Mouse (Mus musculus) neutrophil, adult 5-6 weeks (primary cell): Measurements from ENCODE around the gene Dnajb12. TPM values are rescaled to one million over a fixed set of nuclear protein-coding genes. Genes with fewer than 3 reads are reported as not detected.

Source experiments
- ATAC-seq: fragments of 151-379, 151-347 bp; 2 replicates; pipeline ENCODE4 v1.8.0; 2017; ENCODE audit warnings: mild to moderate bottlenecking, moderate TSS enrichment; ENCODE audit not compliant: insufficient number of reproducible peaks, poor library complexity, low FRiP score, severe bottlenecking; ENCODE audit errors: extremely low read depth
- total RNA-seq: library from RNA; stranded (forward); fragments of 200-1000 nt; gene quantifications from 2 replicates; pipeline ENCODE4 v1.2.3, GENCODE M21; 2017

Dnajb12 gene
- total RNA-seq = 24.7 and 32.5 TPM in 2 replicates

DNA sequence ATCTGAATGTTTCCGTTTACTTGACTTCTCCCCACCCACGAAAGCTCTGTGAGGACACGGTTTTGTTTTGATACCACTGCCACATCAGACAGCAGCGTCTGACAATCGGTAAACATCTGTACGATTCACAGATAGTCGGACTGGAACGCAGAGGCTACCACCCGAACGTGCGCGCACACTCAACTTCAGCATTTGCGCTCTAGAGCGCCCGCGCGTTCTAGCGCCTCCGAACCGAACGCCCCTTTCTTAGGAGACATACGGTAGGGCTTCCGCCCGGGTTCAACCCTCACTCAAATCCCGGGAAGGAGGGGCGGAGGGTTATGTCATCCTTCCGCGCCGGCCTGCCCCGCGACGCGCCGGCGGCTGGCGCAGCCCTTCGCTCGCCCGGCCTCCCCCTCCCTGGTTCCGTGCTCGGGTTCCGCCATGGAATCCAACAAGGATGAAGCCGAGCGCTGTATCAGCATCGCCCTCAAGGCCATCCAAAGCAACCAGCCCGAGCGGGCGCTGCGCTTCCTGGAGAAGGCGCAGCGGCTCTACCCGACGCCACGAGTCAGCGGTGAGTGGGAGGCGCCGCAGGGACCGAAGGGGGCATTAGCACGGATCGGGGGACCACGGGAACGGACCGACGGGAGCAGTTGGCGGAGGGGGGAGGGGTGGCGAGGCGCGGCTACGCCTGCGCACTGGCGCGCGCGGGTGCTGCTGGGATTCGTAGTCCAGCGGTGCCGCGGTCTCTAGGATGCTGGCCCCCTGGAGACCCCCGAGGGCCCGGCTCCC is at the start of gene Dnajb12:
TSS of gene Dnajb12 (plus strand) at position 302 of the 774 bp plus-strand sequence.
- ATAC-seq = peak; percentile 93

GRCm38 (mm10) chr10:59829886-59830285 is 49.5 kb upstream of the Dnajb12 start:
- ATAC-seq = no peak

GRCm38 (mm10) chr10:59831950-59832349 is 47.4 kb upstream of the Dnajb12 start:
- no peak for ATAC-seq

DNA sequence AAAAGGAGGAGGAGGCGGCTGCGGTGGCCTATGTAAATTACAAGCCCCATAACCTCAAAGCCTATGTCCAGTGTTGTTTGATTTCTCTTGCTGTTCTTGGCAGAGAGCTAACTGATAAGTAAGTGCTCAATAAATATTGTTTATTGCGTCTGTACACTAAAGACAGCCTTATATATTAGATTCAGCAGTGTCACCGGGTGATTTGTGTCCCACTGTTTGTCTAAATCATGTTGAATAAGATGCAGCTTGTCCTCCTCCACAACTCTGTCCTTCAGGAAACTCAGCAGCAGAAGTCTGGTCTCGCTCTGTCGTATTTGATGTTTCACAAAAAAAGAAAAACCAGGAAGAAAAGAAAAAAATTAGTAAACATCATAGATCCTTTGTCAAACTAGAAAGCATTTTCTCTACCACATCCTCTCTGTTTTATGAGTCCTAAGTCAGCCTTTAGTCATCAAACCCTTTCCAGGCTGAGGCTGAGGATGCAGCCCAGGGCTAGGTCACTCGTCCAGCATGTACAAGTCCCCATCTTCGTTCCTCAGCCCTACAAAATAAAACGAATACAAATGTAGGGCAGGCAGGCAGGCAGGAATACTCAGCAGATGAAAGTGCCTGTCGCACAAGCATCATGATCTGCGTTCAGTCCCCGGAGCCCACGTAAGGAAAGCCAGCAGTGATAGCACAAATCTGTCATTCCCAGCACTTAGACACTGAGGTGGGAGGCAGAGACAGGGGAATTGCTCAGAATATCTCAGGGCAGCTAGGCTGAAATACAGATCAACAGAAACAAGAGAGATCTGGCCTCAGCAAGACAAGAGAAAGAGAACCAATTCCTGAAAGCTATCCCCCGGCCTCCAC is 43.8 kb upstream of the Dnajb12 start:
- ATAC-seq = no peak

- no peak for ATAC-seq
These were observed 41.9 kb upstream of the Dnajb12 start for GRCm38 (mm10) chr10:59837490-59837889.

DNA sequence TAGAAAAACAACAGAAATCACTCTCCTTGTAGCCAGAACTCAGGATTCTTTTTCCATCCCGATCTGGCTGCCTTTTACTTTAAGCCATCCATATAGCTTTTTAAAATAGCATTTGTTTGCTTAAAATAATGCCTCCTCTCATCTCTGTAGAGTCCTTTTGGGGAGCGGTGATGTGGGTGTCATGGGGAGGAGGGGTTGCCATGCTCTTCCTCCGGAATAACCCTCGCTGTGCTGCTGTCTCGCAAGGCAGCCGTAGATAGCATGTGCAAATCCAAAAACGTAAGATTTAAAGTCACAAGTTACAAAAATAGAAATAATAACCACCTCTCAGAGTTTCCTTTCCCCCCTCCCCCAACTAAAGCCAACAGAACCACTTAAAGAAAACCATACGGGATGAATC is 37.9 kb upstream of the Dnajb12 start:
- ATAC-seq = no peak

GRCm38 (mm10) chr10:59843125-59843524 is 36.2 kb upstream of the Dnajb12 start:
- no peak for ATAC-seq

GRCm38 (mm10) chr10:59844686-59845085 is 34.7 kb upstream of the Dnajb12 start:
- ATAC-seq = no peak

- no peak for ATAC-seq
These were observed 32.9 kb upstream of the Dnajb12 start for GRCm38 (mm10) chr10:59846416-59846815.

DNA sequence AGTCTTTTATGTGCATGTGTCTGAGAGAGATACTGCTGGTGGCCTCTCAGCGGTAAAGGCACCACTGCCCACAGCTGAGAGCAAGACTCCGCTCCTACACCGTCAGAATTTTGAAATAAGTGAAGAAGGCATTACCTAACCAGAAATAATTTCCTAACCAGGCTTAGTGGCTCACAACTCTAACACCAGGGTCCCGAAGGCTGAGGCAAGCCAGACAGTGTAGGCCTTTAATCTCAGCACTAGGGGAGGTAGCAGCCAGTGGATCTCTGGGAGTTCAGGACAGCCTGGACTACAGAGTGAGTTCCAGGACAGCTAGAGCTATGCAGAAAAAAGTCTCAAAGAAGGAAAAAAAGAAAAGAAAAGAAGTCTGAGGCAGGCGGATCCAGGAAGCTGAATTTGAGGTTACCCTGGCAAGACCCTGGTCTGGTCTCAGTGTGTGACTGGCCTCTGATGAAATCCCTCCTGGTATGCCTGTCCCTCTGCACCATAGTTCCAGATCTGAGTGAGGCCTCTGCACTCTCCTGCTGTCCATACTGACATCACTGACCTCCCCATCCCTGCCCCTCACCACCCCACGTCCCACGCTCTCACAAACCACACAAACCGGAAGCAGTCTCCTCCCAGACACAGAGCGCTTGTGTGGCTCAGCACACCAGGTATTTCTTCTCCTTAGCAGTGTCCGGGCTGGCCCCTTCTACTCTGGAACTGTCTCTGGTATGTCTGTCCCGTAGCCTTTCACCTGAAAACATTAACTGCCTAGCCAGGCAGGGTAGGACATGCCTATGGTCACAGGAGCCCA is 31.1 kb upstream of the Dnajb12 start:
- ATAC-seq = no peak

- ATAC-seq = no peak
These were observed 30.4 kb upstream of the Dnajb12 start for GRCm38 (mm10) chr10:59848953-59849352.

DNA sequence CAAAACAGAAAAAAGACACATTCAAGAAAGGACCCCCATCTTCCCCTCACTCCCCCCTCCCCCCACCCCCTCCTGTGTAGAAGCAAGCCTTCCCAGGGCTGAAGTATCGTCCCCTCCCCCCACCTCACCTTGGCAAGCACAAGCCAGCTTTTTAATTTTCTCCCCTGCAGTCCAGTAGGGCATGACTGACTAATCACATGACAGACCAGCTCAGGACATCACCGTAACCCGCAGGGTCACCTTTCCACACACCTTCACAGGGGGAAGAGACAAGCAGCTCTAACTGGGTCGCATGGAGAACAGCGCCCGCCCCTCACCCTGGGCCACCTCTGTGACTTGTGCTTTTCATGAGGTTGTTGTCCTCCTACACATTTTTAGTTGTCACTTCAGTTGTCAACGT is 30.0 kb upstream of the Dnajb12 start:
- no peak for ATAC-seq

DNA sequence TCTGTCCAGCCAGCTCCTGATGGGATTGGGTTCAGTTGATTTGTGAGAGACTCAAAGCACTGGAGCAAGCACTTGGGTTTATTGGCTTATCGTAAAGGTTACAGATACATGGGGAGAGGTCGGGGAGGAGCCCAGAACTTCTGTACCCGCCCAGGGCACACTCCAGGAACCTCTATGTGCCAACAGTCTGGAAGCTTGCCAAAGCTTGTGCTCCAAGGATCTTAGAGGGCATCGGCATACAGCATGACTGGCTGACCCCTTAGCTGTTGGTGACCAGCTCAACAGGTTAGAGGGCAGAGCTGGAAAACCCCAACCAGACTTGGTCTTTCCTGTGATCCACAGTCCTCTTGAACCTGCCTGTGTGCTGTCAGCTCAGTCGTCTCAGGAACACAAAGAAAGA is 22.2 kb upstream of the Dnajb12 start:
- ATAC-seq = no peak

- ATAC-seq = no peak
These were observed 18.7 kb upstream of the Dnajb12 start for GRCm38 (mm10) chr10:59860684-59861083.

DNA sequence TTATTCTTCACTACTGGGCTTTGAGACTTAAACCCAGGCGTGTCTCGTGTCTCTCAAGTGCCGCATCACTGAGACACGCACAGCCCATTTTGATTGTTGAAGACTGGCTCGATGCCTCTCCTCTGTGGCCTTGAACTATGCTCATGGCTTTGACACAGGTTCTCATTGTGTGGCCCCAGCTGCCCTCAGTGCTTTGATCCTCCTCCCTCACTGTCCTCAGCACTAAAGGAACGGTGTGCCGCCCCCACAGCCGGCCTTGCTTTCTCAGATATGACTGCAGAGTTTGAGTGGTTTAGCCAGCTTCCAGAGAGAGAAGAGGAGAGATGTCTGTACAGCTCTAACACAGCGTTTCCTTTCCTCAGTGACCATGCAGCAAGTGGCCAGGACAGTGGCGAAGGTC is 18.2 kb upstream of the Dnajb12 start:
- ATAC-seq = no peak

GRCm38 (mm10) chr10:59862816-59863440 is 16.4 kb upstream of the Dnajb12 start:
- ATAC-seq = no peak

DNA sequence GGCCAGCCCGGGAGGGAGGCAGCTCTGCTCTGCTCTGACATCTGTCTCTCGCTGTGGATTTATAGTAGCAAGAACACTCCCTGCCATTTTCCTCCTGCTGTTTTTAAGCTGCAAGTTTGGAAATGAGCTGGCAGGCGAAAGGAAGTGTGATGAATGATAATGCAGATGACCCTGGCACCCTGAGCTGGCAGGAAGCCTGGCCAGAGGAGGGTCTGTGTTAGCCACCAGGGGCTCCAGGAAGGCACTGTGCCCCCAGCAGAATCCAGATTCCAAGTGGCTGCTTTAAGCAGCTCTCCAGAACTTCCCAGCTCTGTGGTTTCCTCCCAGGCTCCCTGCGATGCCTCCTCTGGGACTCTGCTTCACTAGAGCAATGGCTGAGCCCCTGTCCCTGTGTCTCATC is 15.7 kb upstream of the Dnajb12 start:
- ATAC-seq = no peak

- ATAC-seq = no peak
These were observed 15.0 kb upstream of the Dnajb12 start for GRCm38 (mm10) chr10:59864232-59864875.
